Mouse (Mus musculus): ENCODE measurements at regions not wholly inside any gene's neighbourhood (a gene's known extent, or its start where the extent isn't known, plus 50 kb on each side); places are given as distances from the start of the nearest gene placed in this dataset.

DNA sequence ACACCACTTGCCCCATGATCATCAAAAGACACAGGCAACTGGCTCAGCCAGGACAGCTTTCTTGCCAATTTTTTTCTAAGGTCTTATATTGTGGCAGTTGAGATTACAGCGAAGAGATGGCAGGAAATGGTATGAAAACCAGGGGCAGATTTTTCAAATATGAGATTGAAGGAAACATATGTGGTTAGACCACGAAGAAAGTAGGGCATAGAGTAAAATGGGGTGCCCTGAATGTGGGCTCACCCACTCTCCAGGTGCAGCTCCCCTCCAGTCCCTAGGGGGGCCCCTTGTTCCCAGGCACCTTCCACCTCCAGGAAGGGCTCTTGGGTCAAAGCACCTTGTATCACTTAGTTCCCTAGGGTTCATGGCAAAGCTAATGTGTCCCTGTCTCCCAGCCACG is 193.1 kb downstream of the Maf start:
- no peak for TF ChIP-seq CTCF (conservative IDR thresholded peaks at IDR 0.05; ENCODE audit: low read length)
- TF ChIP-seq NANOG (IDR thresholded peaks at IDR 0.05; ENCODE audit: borderline replicate concordance, low read length) = no peak
- no peak for TF ChIP-seq POU5F1 (IDR thresholded peaks at IDR 0.05; ENCODE audit: borderline replicate concordance, low read length)
